Mouse (Mus musculus) layer of hippocampus, adult 9-10 months (tissue): ENCODE results near the gene Zfr.
"Not testable (repeated sequence)": the region's sequence is repeated elsewhere in the genome, so short reads cannot be mapped to it uniquely, and the experiment has no call there.

Experiments
- DNase-seq: peaks from one replicate; pipeline ENCODE4 v3.0.0; 2022; ENCODE audit warnings: low spot score

The Zfr gene

GRCm38 (mm10) chr15:12106430-12106829 is 11.2 kb upstream of the Zfr start:
- no peak for DNase-seq

DNA sequence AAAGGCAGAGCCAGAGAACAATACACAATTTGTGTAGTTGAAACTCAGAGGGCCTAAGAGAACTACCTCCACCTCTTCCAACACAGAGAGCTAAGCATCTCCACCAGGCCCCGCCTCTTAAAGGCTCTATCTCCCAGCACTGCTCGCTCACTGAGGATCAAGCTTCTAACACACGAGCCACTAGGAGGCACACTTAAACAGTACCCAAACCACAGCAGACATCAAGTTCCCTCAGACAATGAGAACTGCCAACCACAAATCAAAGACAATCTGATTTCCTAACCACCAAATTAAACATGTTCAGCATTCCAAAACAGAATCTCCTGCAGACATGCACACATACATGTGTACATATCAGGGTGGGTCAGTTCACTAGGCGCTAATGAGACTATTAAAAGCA is 9.4 kb upstream of the Zfr start:
- no peak for DNase-seq

GRCm38 (mm10) chr15:12108922-12109321 is 8.7 kb upstream of the Zfr start:
- not testable (repeated sequence) for DNase-seq

GRCm38 (mm10) chr15:12111232-12111631 is 6.4 kb upstream of the Zfr start:
- no peak for DNase-seq

DNA sequence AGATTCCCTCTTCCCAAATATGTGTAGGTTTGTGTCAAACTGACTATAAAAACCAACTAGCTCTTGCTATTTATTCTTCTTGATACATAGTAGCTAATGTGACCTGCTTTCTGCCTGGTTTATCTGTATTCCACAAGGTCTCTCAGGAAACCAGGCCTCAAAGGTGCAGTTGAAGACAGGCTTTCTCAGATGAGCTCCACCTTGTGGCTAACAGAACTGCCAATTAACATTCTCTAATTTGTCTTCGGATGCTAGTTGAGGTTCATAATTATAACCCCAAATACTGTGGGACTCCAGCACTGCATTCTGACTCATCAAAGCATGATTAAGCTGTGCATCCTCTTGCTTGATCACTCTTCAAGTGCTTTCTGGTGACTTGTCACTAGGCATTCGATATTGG is 4.2 kb upstream of the Zfr start:
- peak; percentile 49 for DNase-seq

DNA sequence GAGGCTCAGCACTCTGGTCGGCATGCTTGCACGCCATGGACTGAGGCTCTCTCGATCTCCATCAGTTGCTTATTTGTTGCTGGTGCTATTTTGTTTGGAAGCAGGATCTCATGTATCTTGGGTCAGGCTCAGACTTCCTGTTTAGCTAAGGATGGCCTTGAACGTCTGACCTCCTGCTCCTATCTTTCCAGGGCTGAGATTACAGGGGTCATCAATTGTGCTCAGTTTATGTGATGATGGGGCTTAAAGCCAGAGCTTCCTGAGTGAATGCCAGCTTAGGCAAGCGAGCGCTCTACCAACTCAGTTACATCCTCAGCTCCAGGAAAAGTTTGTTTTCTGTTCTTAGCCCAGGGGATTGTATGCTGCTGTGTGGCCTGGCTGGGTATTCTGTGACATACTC is 3.1 kb upstream of the Zfr start:
- no peak for DNase-seq

DNA sequence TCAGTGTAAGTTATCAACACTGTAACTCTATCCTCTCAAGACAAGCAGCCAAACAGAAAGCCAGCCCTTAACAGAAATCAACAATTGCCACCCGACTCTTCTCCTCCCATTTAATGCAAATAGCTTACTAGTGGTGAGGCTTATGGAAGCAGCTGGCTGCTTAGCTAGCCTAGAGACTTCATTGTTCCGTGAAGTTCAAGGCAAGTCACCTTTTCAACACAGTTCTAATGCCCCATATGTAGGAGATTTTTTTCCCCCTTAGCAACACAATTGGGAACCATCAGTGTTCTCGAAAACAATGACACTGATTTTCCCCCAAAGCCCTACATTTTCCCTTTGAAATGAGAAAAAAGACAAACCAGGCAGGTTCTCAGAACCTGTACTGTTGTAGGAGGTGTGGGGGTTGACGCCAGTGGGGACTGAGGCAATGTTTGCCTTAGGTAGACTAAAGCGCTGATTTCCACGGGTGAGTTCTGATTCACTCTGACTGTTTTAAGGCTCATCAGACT is 1.9 kb upstream of the Zfr start:
- DNase-seq: no peak

GRCm38 (mm10) chr15:12118093-12118431 is 431 bp downstream of the Zfr start:
- no peak for DNase-seq

DNA sequence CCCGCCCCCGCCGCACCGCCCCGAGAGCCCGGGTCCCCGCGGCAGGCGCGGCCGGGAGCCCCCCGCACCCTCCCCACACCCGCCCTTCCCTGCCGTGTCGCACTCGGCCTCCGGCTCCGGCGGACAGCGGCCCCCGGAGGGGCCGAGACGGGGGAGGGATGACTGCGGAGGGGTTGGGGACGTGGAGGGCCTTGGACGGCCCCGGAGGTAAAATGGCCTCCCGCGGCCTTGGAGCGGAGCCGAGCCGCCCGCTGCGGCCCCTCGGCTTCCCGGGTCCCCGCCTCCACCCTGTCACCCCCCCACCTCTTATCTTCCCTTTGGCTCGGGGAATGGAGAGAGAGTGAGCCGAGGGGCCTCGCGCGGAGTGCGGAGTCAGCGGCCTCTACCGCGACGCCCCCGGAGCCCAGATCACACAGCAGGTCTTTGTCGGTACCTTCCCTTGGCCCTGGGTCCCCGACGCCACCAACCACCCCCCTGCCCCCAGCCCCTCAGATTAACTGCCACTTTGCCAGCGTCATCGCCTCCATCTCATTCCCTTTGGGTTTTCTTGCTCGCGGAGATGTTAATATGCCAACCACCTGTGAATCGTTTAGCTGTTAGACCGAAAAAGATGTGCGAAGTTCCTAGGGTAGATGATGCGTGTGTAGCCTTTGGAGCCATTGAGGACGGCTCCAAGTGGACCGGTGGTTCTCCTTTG is 949 bp downstream of the Zfr start:
- no peak for DNase-seq

- no peak for DNase-seq
These were observed 1.5 kb downstream of the Zfr start for GRCm38 (mm10) chr15:12119129-12119466.

DNA sequence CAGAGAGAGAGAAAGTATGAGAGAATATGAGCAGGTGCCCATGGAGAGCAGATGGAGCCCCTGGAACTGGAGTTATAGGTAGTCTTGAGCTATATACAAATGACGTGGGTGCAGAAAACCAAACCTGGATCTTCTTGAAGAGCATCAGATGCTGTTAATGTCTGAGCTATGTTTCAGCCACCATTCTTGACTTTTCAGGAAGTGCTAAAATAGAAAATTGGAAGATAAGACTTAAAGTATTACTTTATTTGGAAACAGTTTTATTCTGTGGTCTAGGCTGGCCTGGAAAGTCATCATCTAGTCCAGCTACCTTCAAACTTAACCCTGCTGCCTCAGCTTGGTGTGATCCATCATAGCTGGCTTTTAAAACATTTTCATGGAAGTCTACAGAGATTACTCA is 7.3 kb downstream of the Zfr start:
- no peak for DNase-seq

- not testable (repeated sequence) for DNase-seq
These were observed 13.2 kb downstream of the Zfr start for GRCm38 (mm10) chr15:12130871-12131270.

- no peak for DNase-seq
These were observed 16.9 kb downstream of the Zfr start for GRCm38 (mm10) chr15:12134546-12134945.

- no peak for DNase-seq
These were observed 17.7 kb downstream of the Zfr start for GRCm38 (mm10) chr15:12135368-12135767.

- DNase-seq: no peak
These were observed 18.7 kb downstream of the Zfr start for GRCm38 (mm10) chr15:12136371-12136770.

- no peak for DNase-seq
These were observed 23.5 kb downstream of the Zfr start for GRCm38 (mm10) chr15:12140985-12141729.

DNA sequence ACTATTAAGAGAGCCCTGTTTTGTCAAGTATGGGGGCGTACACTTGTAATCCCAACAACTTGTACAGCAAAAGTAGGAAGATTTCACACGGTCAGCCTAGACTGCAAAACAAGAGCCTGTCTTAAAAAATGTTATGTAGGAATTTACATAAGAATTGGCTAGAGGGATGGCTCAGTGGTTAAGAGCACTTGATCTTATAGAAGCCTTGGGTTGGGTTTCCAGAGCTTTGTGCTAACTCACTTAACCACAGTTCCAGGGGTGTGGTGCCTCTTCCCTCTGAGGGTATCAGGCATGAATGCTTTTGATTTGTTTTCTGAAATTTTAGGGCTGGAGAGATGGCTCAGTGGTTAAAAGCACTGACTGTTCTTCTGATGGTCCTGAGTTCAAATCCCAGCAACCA is 29.8 kb downstream of the Zfr start:
- no peak for DNase-seq

- DNase-seq: peak; percentile 24
These were observed 31.9 kb downstream of the Zfr start for GRCm38 (mm10) chr15:12149501-12149900.

DNA sequence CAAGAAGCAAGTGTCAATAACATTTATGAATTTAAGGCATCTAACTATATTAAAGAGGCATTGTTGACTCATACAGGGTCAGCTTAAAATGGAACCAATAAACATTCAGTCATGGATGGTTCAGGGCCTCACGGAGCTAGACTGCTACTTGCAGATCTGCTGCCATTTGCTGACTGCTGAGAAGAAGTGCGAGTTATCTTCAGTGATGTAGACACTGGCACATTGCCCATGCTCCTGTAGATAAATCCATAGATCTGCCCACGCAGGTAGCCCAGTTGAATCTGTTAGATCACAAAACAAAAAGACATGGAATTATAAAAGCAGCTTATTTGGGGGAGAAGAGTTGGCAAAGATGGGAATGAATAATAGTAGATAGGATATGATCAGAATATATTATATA is 36.1 kb downstream of the Zfr start:
- DNase-seq: peak; percentile 13

DNA sequence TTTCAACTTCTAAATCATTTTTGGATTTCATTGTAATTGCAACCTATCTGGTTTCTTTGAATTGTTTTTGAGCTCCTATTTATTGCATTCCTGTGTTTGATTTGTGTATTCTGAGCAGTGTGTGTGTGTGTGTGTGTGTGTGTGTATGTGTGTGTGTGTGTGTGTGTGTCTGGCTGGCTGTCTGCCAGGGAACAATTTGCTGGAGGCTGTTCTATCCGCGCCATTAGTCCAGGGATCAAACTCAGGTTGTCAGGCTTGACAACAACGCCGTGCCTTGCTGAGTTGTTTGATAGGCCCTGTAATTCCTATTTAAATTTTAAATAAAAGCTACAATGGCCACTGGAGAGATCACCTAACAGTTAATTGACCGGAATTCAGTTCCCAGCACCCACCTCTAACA is 60.5 kb downstream of the Zfr start:
- DNase-seq: no peak

DNA sequence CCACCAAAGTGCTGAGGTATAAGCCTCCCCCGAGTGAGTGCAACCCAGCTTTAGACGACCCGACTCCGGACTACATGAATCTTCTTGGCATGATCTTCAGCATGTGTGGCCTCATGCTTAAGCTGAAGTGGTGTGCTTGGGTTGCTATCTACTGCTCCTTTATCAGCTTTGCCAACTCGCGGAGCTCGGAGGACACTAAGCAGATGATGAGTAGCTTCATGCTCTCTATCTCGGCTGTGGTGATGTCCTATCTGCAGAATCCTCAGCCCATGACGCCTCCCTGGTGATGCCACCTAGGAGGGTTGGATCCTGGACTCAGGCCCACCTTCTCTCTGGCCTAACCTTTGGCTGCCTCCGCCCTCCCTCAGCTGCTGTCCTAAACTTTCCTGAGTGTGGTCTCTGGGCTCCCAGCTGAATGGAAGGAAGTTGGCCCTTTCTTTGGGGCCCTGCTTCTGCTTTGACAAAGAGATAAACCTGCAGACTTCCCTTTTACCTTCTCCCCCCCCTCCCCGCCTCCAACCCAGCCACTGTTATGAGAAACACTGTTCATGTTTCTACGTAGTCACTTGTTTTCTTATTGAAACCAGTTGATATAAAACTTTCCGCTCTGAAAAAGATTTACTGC is 63.7 kb downstream of the Zfr start:
- not testable (repeated sequence) for DNase-seq

DNA sequence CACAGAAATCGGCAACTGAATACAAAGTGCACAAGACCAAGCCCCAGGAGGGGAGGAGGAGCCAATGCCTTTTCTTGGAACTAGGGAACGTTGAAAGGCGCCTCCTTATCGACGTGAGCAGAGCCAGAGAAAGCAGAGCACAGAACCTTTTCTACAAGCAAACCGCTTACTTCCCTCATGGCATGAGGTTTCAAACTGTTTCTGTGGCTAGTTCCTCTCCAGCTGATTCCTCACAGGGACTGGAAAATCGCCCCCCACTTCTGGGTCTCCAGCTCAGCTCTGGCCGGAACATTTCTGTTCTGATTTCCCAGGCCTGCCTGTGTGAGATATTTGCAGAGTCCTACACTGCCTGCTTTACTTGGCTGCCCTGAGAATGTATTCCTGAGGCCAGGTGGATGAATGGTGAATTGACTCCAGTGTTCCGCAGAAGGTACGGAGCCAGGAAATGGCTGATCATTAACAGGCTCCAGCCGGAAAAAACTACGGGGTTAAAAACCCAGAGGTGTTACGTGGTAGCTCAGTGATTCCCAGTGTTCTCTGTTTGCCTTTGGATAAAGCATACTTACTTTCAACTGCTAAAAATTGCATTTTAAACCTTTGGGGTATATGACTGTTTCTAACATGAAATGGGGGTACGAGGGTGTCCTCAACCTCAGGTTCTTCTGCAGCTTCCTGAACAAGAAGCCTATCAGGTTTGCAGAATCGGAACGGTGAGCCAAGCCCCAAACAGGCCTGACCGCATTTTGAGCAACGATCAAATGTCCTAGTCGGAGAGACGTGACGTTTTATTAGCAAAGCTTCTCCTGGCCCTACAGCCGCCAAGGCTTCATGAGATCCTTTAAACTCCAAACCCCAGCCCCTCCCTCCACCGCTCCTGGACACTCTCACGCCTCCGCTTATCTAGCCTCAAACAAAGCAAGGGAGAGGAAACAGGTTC is 76.5 kb downstream of the Zfr start:
- no peak for DNase-seq
